Mouse (Mus musculus): ENCODE results near the gene Chdh. TPM values are rescaled to one million over a fixed set of nuclear protein-coding genes. Genes with fewer than 3 reads are reported as not detected.

Chdh gene
- total and polyA plus RNA-seq, 3 experiments, result not detected

DNA sequence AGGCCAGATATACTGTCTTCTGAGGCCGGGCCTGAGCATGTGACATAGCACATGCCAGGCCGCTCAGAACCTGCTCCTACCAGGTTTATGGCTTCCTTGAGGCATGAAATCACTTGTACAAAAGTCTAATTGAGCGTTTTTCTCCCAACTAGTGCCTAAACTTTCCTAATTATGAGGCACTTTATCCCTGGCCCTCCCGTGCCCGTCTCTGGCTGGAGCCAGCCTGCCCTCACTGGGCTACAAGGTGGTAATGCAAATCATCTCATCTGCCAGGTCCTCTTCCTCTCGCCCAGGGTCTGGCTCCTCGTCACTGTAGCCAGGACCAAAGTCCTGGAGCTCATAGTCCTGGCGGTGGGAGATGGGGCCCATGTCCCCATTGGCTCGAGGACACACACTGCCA is 33.0 kb downstream of the Chdh start:
- Histone ChIP-seq H3K4me3 (replicated peaks in 1 of 3; ENCODE audit: low read depth in 2 of 3, low read length in 2 of 3, poor library complexity in 1 of 3) (no peak overlapping the region), H3K9ac (ENCODE audit: insufficient read depth, low read depth) (no peak overlapping the region), H3K27ac (ENCODE audit: insufficient read depth, low read depth) (no peak overlapping the region), H3K27me3 (replicated peaks) (no peaks in the 10 kb centered on the region), H3K4me2 (ENCODE audit: insufficient read depth, low read depth, poor library complexity, severe bottlenecking) (no peak overlapping the region), H3K36me3 (replicated peaks in 1 of 2; ENCODE audit: control insufficient read depth in 1 of 2, insufficient read depth in 1 of 2, low read length in 1 of 2) (no peaks in the 10 kb centered on the region), H3K79me2 (replicated peaks; ENCODE audit: control insufficient read depth, extremely low read depth, insufficient read depth, poor library complexity, severe bottlenecking) (no peaks in the 10 kb centered on the region), H3K9me3 (replicated peaks; ENCODE audit: low read length) (no peaks in the 10 kb centered on the region), H3K4me1 (ENCODE audit: control insufficient read depth in 1 of 2, insufficient read depth in 2 of 2) (peaks cover 0 to 20% of the 10 kb centered on the region in 2 experiments; a peak in 2 of 4 replicates)
- no peak for DNase-seq (ENCODE audit: extremely low read depth)
- TF ChIP-seq CTCF (conservative IDR thresholded peaks at IDR 0.05 in 1 of 2, IDR thresholded peaks at IDR 0.05 in 1 of 2; ENCODE audit: low read depth in 2 of 2, low read length in 2 of 2), result no peak
- dilution Hi-C loops (cut with MboI; ENCODE audit: extremely low pct_ligation_motif_present, extremely low pct_unique_long_range_greater_than_20kb, low sequenced_read_pairs), result no loop called here
- in situ Hi-C loops (cut with MboI; ENCODE audit: low pct_ligation_motif_present, low pct_unique_long_range_greater_than_20kb, low sequenced_read_pairs), result no loop called here

DNA sequence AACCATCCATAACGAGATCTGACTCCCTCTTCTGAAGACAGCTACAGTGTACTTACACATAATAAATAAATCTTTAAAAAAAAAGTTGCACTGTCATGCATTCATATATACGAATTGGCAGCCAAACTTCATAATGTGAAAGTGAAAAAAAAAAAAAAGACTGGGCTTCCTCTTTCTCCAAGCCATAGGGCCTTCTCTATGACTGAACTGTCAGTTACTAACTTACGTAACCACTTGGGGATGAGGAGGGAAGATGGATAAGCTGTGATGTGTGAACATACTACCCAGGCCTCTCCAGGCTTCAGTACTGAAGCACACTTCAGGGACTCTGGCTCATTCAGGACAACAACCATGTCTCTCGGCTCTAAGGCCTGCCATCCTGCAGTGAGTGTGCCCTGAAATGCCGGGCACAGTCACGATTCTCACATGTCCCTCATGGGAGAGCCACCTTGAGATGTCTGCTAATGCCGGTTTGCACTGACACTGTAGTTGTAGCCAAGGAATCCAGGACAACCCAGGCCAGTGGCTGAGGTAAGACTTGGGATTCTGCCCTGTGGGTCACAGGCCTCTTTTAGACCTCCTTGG is 34.6 kb downstream of the Chdh start:
- Histone ChIP-seq H3K4me2 (ENCODE audit: insufficient read depth, low read depth, poor library complexity, severe bottlenecking) (no peak overlapping the region), H3K4me1 (ENCODE audit: control insufficient read depth in 1 of 2, insufficient read depth in 2 of 2) (peaks cover 0 to 16% of the 10 kb centered on the region in 2 experiments; a peak in 2 of 4 replicates), H3K4me3 (replicated peaks in 1 of 3; ENCODE audit: low read depth in 2 of 3, low read length in 2 of 3, poor library complexity in 1 of 3) (no peak overlapping the region), H3K27ac (ENCODE audit: insufficient read depth, low read depth) (no peak overlapping the region), H3K27me3 (replicated peaks) (no peaks in the 10 kb centered on the region), H3K36me3 (replicated peaks in 1 of 2; ENCODE audit: control insufficient read depth in 1 of 2, insufficient read depth in 1 of 2, low read length in 1 of 2) (no peaks in the 10 kb centered on the region), H3K9ac (ENCODE audit: insufficient read depth, low read depth) (no peak overlapping the region), H3K9me3 (replicated peaks; ENCODE audit: low read length) (no peaks in the 10 kb centered on the region), H3K79me2 (replicated peaks; ENCODE audit: control insufficient read depth, extremely low read depth, insufficient read depth, poor library complexity, severe bottlenecking) (no peaks in the 10 kb centered on the region)
- peak; percentile 75 for TF ChIP-seq ZNF384 (IDR thresholded peaks at IDR 0.05; ENCODE audit: low read depth, low read length)
- no peak for TF ChIP-seq KAT2A (IDR thresholded peaks at IDR 0.05; ENCODE audit: insufficient replicate concordance, low read length)
- TF ChIP-seq POLR2A (IDR thresholded peaks at IDR 0.05; ENCODE audit: low read depth, low read length), result no peak
- TF ChIP-seq CTCF (conservative IDR thresholded peaks at IDR 0.05 in 1 of 2, IDR thresholded peaks at IDR 0.05 in 1 of 2; ENCODE audit: low read depth in 2 of 2, low read length in 2 of 2), result no peak
- TF ChIP-seq CHD1 (IDR thresholded peaks at IDR 0.05; ENCODE audit: low read depth, low read length), result no peak
- dilution Hi-C loops (cut with MboI; ENCODE audit: extremely low pct_ligation_motif_present, extremely low pct_unique_long_range_greater_than_20kb, low sequenced_read_pairs), result no loop called here
- no peak for DNase-seq (ENCODE audit: extremely low read depth)
- in situ Hi-C loops (cut with MboI; ENCODE audit: low pct_ligation_motif_present, low pct_unique_long_range_greater_than_20kb, low sequenced_read_pairs), result no loop called here

DNA sequence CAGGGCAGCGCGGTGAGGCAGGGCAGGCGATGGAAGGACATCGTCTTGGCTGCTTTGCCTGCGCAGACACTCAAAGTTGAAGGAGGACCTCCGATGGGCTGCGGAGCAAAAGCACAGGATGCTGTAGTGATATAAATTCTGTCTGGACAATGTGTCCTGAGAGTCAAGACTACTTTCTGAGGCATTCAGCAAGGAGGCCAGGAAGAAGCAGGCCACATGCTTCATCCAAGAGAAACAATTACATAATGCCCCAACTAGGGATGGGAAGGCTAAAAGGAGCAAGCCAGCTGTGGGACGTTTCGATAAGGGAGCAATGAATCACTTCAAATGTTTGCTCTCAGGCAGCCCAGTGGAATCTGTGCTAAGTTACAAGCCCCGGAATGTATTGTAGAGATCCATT is 36.4 kb downstream of the Chdh start:
- TF ChIP-seq POLR2A (IDR thresholded peaks at IDR 0.05; ENCODE audit: low read depth, low read length), result no peak
- no peak for TF ChIP-seq CHD2 (IDR thresholded peaks at IDR 0.05; ENCODE audit: low read length)
- TF ChIP-seq USF2 (conservative IDR thresholded peaks at IDR 0.05; ENCODE audit: low read depth, low read length), result no peak
- in situ Hi-C loops (cut with MboI; ENCODE audit: low pct_ligation_motif_present, low pct_unique_long_range_greater_than_20kb, low sequenced_read_pairs) (no loop called here), dilution Hi-C loops (cut with MboI; ENCODE audit: extremely low pct_ligation_motif_present, extremely low pct_unique_long_range_greater_than_20kb, low sequenced_read_pairs) (no loop called here)
- Histone ChIP-seq H3K9me3 (replicated peaks; ENCODE audit: low read length) (no peaks in the 10 kb centered on the region), H3K27me3 (replicated peaks) (no peaks in the 10 kb centered on the region), H3K27ac (ENCODE audit: insufficient read depth, low read depth) (no peak overlapping the region), H3K4me1 (ENCODE audit: control insufficient read depth in 1 of 2, insufficient read depth in 2 of 2) (peaks cover 0 to 9% of the 10 kb centered on the region in 2 experiments; a peak in 2 of 4 replicates), H3K4me2 (ENCODE audit: insufficient read depth, low read depth, poor library complexity, severe bottlenecking) (no peak overlapping the region), H3K9ac (ENCODE audit: insufficient read depth, low read depth) (no peak overlapping the region), H3K36me3 (replicated peaks in 1 of 2; ENCODE audit: control insufficient read depth in 1 of 2, insufficient read depth in 1 of 2, low read length in 1 of 2) (no peaks in the 10 kb centered on the region), H3K79me2 (replicated peaks; ENCODE audit: control insufficient read depth, extremely low read depth, insufficient read depth, poor library complexity, severe bottlenecking) (no peaks in the 10 kb centered on the region), H3K4me3 (replicated peaks in 1 of 3; ENCODE audit: low read depth in 2 of 3, low read length in 2 of 3, poor library complexity in 1 of 3) (no peak overlapping the region)
- no peak for DNase-seq (ENCODE audit: extremely low read depth)

Data from CH12.LX (cell line).